Mouse (Mus musculus) CD8-positive naive resting alpha-beta T cell, adult 2 months (primary cell): ENCODE results near the gene Cyp4a32.
"Not testable (repeated sequence)": the region's sequence is repeated elsewhere in the genome, so short reads cannot be mapped to it uniquely, and the experiment has no call there.

Source experiments
- DNase-seq, 2 experiments: peaks; one replicate each; pipeline ENCODE4 v3.0.0; 2022; ENCODE audit warnings: low read depth in 2 of 2, low spot score in 2 of 2

Gene Cyp4a32

GRCm38 (mm10) chr4:115656535-115656922, 55.8 kb downstream of the Cyp4a32 start:
- DNase-seq: not testable (repeated sequence)

- DNase-seq: no peak
Measured at GRCm38 (mm10) chr4:115657104-115657866, 56.5 kb downstream of the Cyp4a32 start.

- no peak for DNase-seq
Measured at GRCm38 (mm10) chr4:115657867-115658249, 57.1 kb downstream of the Cyp4a32 start.

- no peak for DNase-seq
Measured at GRCm38 (mm10) chr4:115659190-115659589, 58.4 kb downstream of the Cyp4a32 start.
